Mouse (Mus musculus): Measurements from ENCODE around the gene Kptn. TPM values are rescaled to one million over a fixed set of nuclear protein-coding genes. Genes with fewer than 3 reads are reported as not detected.
A peak's percentile ranks its signal among the peaks of the same experiment; 100 is the strongest.

Kptn gene
- polyA plus RNA-seq, 1 experiment from 2014 or later = 32.5 TPM

- WGBS = 89% methylated on average over 8 of the region's 8 CpGs
- Histone ChIP-seq H3K4me2 (ENCODE audit: low read depth, low read length) (no peak overlapping the region), H3K36me3 (ENCODE audit: control insufficient read depth, insufficient read depth) (peaks cover 70% of the 10 kb centered on the region), H3K27me3 (ENCODE audit: control insufficient read depth, insufficient read depth, low read length) (no peaks in the 10 kb centered on the region), H3K4me1 (ENCODE audit: control insufficient read depth, insufficient read depth, low read length) (no peaks in the 10 kb centered on the region), H3K4me3 (ENCODE audit: low read length) (no peak overlapping the region), H3K27ac (ENCODE audit: low read length) (no peak overlapping the region), H3K9me3 (replicated peaks; ENCODE audit: control insufficient read depth, low read length) (no peaks in the 10 kb centered on the region), H3K9ac (ENCODE audit: low read length) (no peak overlapping the region)
- ATAC-seq (replicated peaks; ENCODE audit: extremely low read depth, insufficient read depth, low FRiP score) = no peak
Measured at GRCm38 (mm10) chr7:16110158-16110557, 9.5 kb upstream of the Kptn start.

GRCm38 (mm10) chr7:16111284-16112090 lies 8.2 kb upstream of the Kptn start:
- no peak overlapping the region for H3K27ac ChIP-seq (ENCODE audit: low read length)
- WGBS = 89% methylated on average over 7 of the region's 7 CpGs
- no peak overlapping the region for H3K9ac ChIP-seq (ENCODE audit: low read length)
- no peaks in the 10 kb centered on the region for H3K9me3 ChIP-seq (replicated peaks; ENCODE audit: control insufficient read depth, low read length)
- H3K4me1 ChIP-seq (ENCODE audit: control insufficient read depth, insufficient read depth, low read length) = no peaks in the 10 kb centered on the region
- H3K36me3 ChIP-seq (ENCODE audit: control insufficient read depth, insufficient read depth) = peaks cover 77% of the 10 kb centered on the region
- no peak overlapping the region for H3K4me3 ChIP-seq (ENCODE audit: low read length)
- no peaks in the 10 kb centered on the region for H3K27me3 ChIP-seq (ENCODE audit: control insufficient read depth, insufficient read depth, low read length)
- no peak for ATAC-seq (replicated peaks; ENCODE audit: extremely low read depth, insufficient read depth, low FRiP score)
- H3K4me2 ChIP-seq (ENCODE audit: low read depth, low read length) = no peak overlapping the region

- H3K4me3 ChIP-seq (ENCODE audit: low read length) = no peak overlapping the region
- H3K4me1 ChIP-seq (ENCODE audit: control insufficient read depth, insufficient read depth, low read length) = peaks cover 7% of the 10 kb centered on the region
- 86% methylated on average over 7 of the region's 7 CpGs for WGBS
Measured at GRCm38 (mm10) chr7:16116418-16116817, 3.3 kb upstream of the Kptn start.

GRCm38 (mm10) chr7:16117100-16117499 lies 2.6 kb upstream of the Kptn start:
- H3K27ac ChIP-seq (ENCODE audit: low read length) = no peak overlapping the region
- H3K4me2 ChIP-seq (ENCODE audit: low read depth, low read length) = no peak overlapping the region
- 82% methylated on average over 3 of the region's 3 CpGs for WGBS
- H3K9me3 ChIP-seq (replicated peaks; ENCODE audit: control insufficient read depth, low read length) = no peaks in the 10 kb centered on the region
- H3K9ac ChIP-seq (ENCODE audit: low read length) = no peak overlapping the region
- no peak for ATAC-seq (replicated peaks; ENCODE audit: extremely low read depth, insufficient read depth, low FRiP score)
- no peak overlapping the region for H3K4me3 ChIP-seq (ENCODE audit: low read length)
- peaks cover 46% of the 10 kb centered on the region for H3K36me3 ChIP-seq (ENCODE audit: control insufficient read depth, insufficient read depth)
- peaks cover 7% of the 10 kb centered on the region for H3K4me1 ChIP-seq (ENCODE audit: control insufficient read depth, insufficient read depth, low read length)
- no peaks in the 10 kb centered on the region for H3K27me3 ChIP-seq (ENCODE audit: control insufficient read depth, insufficient read depth, low read length)

More at GRCm38 (mm10) chr7:16116418-16116817, 3.3 kb upstream of the Kptn start:
- Histone ChIP-seq H3K4me2 (ENCODE audit: low read depth, low read length) (no peak overlapping the region), H3K27ac (ENCODE audit: low read length) (no peak overlapping the region), H3K27me3 (ENCODE audit: control insufficient read depth, insufficient read depth, low read length) (no peaks in the 10 kb centered on the region), H3K9me3 (replicated peaks; ENCODE audit: control insufficient read depth, low read length) (no peaks in the 10 kb centered on the region), H3K9ac (ENCODE audit: low read length) (no peak overlapping the region), H3K36me3 (ENCODE audit: control insufficient read depth, insufficient read depth) (peaks cover 52% of the 10 kb centered on the region)
- no peak for ATAC-seq (replicated peaks; ENCODE audit: extremely low read depth, insufficient read depth, low FRiP score)

- Histone ChIP-seq H3K4me2 (ENCODE audit: low read depth, low read length) (peak overlapping the region; percentile 74), H3K4me3 (ENCODE audit: low read length) (peak overlapping the region; percentile 88), H3K27me3 (ENCODE audit: control insufficient read depth, insufficient read depth, low read length) (no peaks in the 10 kb centered on the region), H3K9ac (ENCODE audit: low read length) (peak overlapping the region; percentile 91), H3K36me3 (ENCODE audit: control insufficient read depth, insufficient read depth) (peaks cover 25% of the 10 kb centered on the region), H3K9me3 (replicated peaks; ENCODE audit: control insufficient read depth, low read length) (no peaks in the 10 kb centered on the region), H3K4me1 (ENCODE audit: control insufficient read depth, insufficient read depth, low read length) (peaks cover 7% of the 10 kb centered on the region), H3K27ac (ENCODE audit: low read length) (no peak overlapping the region; the same call in 1 of the 2 replicates)
- no peak; the same call in 1 of the 2 replicates for ATAC-seq (replicated peaks; ENCODE audit: extremely low read depth, insufficient read depth, low FRiP score)
- 36% methylated on average over 9 of the region's 9 CpGs for WGBS
Measured at GRCm38 (mm10) chr7:16120262-16120600, 536 bp downstream of the Kptn start.

GRCm38 (mm10) chr7:16125829-16126228 lies 6.1 kb downstream of the Kptn start:
- ATAC-seq (replicated peaks; ENCODE audit: extremely low read depth, insufficient read depth, low FRiP score) = no peak

GRCm38 (mm10) chr7:16128344-16128743 lies 8.6 kb downstream of the Kptn start:
- Histone ChIP-seq H3K27ac (ENCODE audit: low read length) (peak overlapping the region; percentile 28), H3K4me3 (ENCODE audit: low read length) (no peak overlapping the region), H3K36me3 (ENCODE audit: control insufficient read depth, insufficient read depth) (peaks cover 9% of the 10 kb centered on the region; the same call in 1 of the 2 replicates), H3K9ac (ENCODE audit: low read length) (no peak overlapping the region), H3K27me3 (ENCODE audit: control insufficient read depth, insufficient read depth, low read length) (peaks cover 5% of the 10 kb centered on the region; the same call in 1 of the 2 replicates), H3K4me2 (ENCODE audit: low read depth, low read length) (no peak overlapping the region), H3K4me1 (ENCODE audit: control insufficient read depth, insufficient read depth, low read length) (peaks cover 22% of the 10 kb centered on the region), H3K9me3 (replicated peaks; ENCODE audit: control insufficient read depth, low read length) (no peaks in the 10 kb centered on the region)
- ATAC-seq (replicated peaks; ENCODE audit: extremely low read depth, insufficient read depth, low FRiP score) = no peak
- WGBS = 50% methylated on average over 6 of the region's 6 CpGs

More at GRCm38 (mm10) chr7:16125829-16126228, 6.1 kb downstream of the Kptn start:
- Histone ChIP-seq H3K4me3 (ENCODE audit: low read length) (no peak overlapping the region), H3K36me3 (ENCODE audit: control insufficient read depth, insufficient read depth) (peaks cover 9% of the 10 kb centered on the region; the same call in 1 of the 2 replicates), H3K27ac (ENCODE audit: low read length) (no peak overlapping the region), H3K9me3 (replicated peaks; ENCODE audit: control insufficient read depth, low read length) (no peaks in the 10 kb centered on the region), H3K4me1 (ENCODE audit: control insufficient read depth, insufficient read depth, low read length) (peaks cover 20% of the 10 kb centered on the region), H3K27me3 (ENCODE audit: control insufficient read depth, insufficient read depth, low read length) (peaks cover 3% of the 10 kb centered on the region; the same call in 1 of the 2 replicates), H3K4me2 (ENCODE audit: low read depth, low read length) (no peak overlapping the region), H3K9ac (ENCODE audit: low read length) (no peak overlapping the region)
- WGBS = 74% methylated on average over 9 of the region's 9 CpGs

GRCm38 (mm10) chr7:16128899-16129298 lies 9.2 kb downstream of the Kptn start:
- no peak for ATAC-seq (replicated peaks; ENCODE audit: extremely low read depth, insufficient read depth, low FRiP score)
- peak overlapping the region; percentile 86 for H3K4me2 ChIP-seq (ENCODE audit: low read depth, low read length)
- peaks cover 22% of the 10 kb centered on the region for H3K4me1 ChIP-seq (ENCODE audit: control insufficient read depth, insufficient read depth, low read length)
- no peaks in the 10 kb centered on the region for H3K9me3 ChIP-seq (replicated peaks; ENCODE audit: control insufficient read depth, low read length)
- H3K36me3 ChIP-seq (ENCODE audit: control insufficient read depth, insufficient read depth) = peaks cover 9% of the 10 kb centered on the region; the same call in 1 of the 2 replicates
- peak overlapping the region; percentile 67 for H3K4me3 ChIP-seq (ENCODE audit: low read length)
- peaks cover 5% of the 10 kb centered on the region; the same call in 1 of the 2 replicates for H3K27me3 ChIP-seq (ENCODE audit: control insufficient read depth, insufficient read depth, low read length)
- H3K9ac ChIP-seq (ENCODE audit: low read length) = peak overlapping the region; percentile 51
- peak overlapping the region; percentile 66 for H3K27ac ChIP-seq (ENCODE audit: low read length)
- 54% methylated on average over 5 of the region's 5 CpGs for WGBS

- peak within 1 kb of the TSS; percentile 67 for H3K4me3 ChIP-seq (ENCODE audit: low read length)
- peaks cover 6% of the 10 kb centered on the region; the same call in 1 of the 2 replicates for H3K36me3 ChIP-seq (ENCODE audit: control insufficient read depth, insufficient read depth)
- H3K4me1 ChIP-seq (ENCODE audit: control insufficient read depth, insufficient read depth, low read length) = peaks cover 22% of the 10 kb centered on the region
- H3K9me3 ChIP-seq (replicated peaks; ENCODE audit: control insufficient read depth, low read length) = no peaks in the 10 kb centered on the region
- H3K27me3 ChIP-seq (ENCODE audit: control insufficient read depth, insufficient read depth, low read length) = peaks cover 5% of the 10 kb centered on the region; the same call in 1 of the 2 replicates
- peak; percentile 87 for ATAC-seq (replicated peaks; ENCODE audit: extremely low read depth, insufficient read depth, low FRiP score)
- WGBS = 4% methylated on average over 12 of the region's 12 CpGs
- H3K9ac ChIP-seq (ENCODE audit: low read length) = peak within 1 kb of the TSS; percentile 77
- H3K27ac ChIP-seq (ENCODE audit: low read length) = peak within 1 kb of the TSS; percentile 66
- peak within 1 kb of the TSS; percentile 86 for H3K4me2 ChIP-seq (ENCODE audit: low read depth, low read length)
Measured at GRCm38 (mm10) chr7:16129421-16129845, 9.7 kb downstream of the Kptn start, which contains the start of gene Slc8a2. Slc8a2 (plus strand) TSS chr7:16129826.
